Mouse (Mus musculus) small intestine, adult 2 months (tissue): ENCODE measurements around the gene Olfr641. TPM values are rescaled to one million over a fixed set of nuclear protein-coding genes. Genes with fewer than 3 reads are reported as not detected.

Experiments
- H3K27ac ChIP-seq: fragments of 200-500 bp; 2 replicates; pipeline ENCODE4 v1.5.1; 2012; ENCODE audit warnings: low read depth, low read length, control low read depth, inconsistent platforms; ENCODE audit not compliant: insufficient read depth
- H3K27me3 ChIP-seq: fragments of 200-500 bp; 2 replicates; pipeline ENCODE4 v1.6.1; 2012; ENCODE audit warnings: mild to moderate bottlenecking, moderate library complexity, low read length, inconsistent platforms; ENCODE audit not compliant: control insufficient read depth, insufficient read depth
- H3K36me3 ChIP-seq: fragments of 200-500 bp; 2 replicates; pipeline ENCODE4 v1.6.1; 2012; ENCODE audit warnings: mild to moderate bottlenecking, low read length, control low read depth, inconsistent platforms; ENCODE audit not compliant: control insufficient read depth, insufficient read depth
- H3K4me1 ChIP-seq: fragments of 200-500 bp; 2 replicates; pipeline ENCODE4 v1.6.1; 2012; ENCODE audit warnings: low read length, inconsistent platforms, mixed read lengths; ENCODE audit not compliant: control insufficient read depth, insufficient read depth, insufficient read length
- H3K4me3 ChIP-seq: fragments of 200-500 bp; 2 replicates; pipeline ENCODE4 v1.5.1; 2012; ENCODE audit warnings: low read depth, mild to moderate bottlenecking, control low read depth, inconsistent platforms, low read length, moderate library complexity
- CTCF ChIP-seq: fragments of 200-500 bp; IDR thresholded peaks from 2 replicates; pipeline ENCODE4 v1.5.1; 2012; ENCODE audit warnings: low read depth, mild to moderate bottlenecking, control low read depth, inconsistent platforms, low read length, moderate library complexity, mixed read lengths; ENCODE audit not compliant: insufficient replicate concordance, insufficient read length; ENCODE audit errors: extremely low read depth
- POLR2A ChIP-seq: fragments of 200-500 bp; IDR thresholded peaks from 2 replicates; pipeline ENCODE4 v1.6.1; 2012; ENCODE audit warnings: low read depth, mild to moderate bottlenecking, control low read depth, inconsistent platforms, low read length, moderate library complexity
- WGBS: fragments of 180-500 bp; shearing (Covaris S2); methylation state at CpG from one replicate; pipeline ENCODE4 v1.1.7; 2018; 5-methylcytosine and 5-hydroxymethylcytosine counted together
- polyA plus RNA-seq: library from polyadenylated mRNA; depleted of rRNA; stranded (reverse); fragments of >200 nt; gene quantifications from 2 replicates; pipeline ENCODE4 v1.2.3, GENCODE M21; 2012; rRNA removed

The Olfr641 gene
- not detected in 2 replicates for polyA plus RNA-seq

DNA sequence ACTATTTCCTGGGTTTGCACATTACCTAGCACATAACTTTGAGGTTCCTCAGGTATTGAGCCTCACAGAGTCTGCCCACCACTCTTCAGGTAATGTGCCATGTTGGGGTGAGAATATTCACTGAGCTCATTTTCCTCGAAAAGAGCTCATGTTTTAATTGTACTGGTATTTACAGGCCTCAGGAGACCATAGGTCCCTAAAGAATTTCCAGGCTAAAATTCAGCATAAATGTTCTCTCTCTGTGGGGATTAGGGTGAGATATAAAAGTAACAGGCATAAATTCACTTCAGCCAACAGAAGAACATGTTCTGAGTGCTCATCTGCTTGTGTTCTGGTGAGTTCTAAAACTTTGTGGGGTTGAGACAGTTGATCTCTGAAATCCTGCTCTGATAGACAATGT, at the start of gene Olfr641:
Gene Olfr641, plus strand, starts transcription at position 301 of the 400 bp plus-strand sequence.
- WGBS = 60% methylated on average over 1 of the region's 1 CpGs
- TF ChIP-seq POLR2A = no peak
- TF ChIP-seq CTCF = no peak

DNA sequence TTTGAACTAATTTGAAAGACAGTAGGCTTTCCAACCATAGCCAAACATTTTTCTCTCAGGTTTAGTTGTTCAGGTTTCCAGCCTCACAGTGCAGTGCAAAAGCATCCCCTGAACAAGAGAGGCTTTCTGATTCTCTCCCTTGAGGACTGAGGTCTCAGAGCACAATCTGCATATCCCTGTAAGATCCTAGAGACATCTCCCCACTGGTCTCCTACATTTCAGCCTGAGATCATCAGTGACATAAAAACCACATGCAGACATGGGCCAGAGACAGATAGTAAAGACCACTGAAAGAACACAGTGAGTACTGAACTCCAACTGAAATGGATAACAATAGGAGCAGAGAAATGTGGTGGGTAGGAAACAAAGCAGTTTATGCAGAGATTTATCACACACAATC, 36.8 kb upstream of the Olfr641 start, which contains the start of gene Olfr638:
Gene Olfr638, plus strand, starts transcription at position 301 of the 400 bp plus-strand sequence.
- H3K27ac ChIP-seq = no peak within 1 kb of the TSS
- H3K4me3 ChIP-seq = no peak within 1 kb of the TSS
- no peaks in the 10 kb centered on the region for H3K36me3 ChIP-seq
- no peaks in the 10 kb centered on the region for H3K4me1 ChIP-seq
- no peak for TF ChIP-seq CTCF
- TF ChIP-seq POLR2A = no peak
- H3K27me3 ChIP-seq = no peaks in the 10 kb centered on the region

More for the DNA sequence above, at the start of gene Olfr641:
- H3K27me3 ChIP-seq = no peaks in the 10 kb centered on the region
- H3K4me3 ChIP-seq = no peak within 1 kb of the TSS
- no peaks in the 10 kb centered on the region for H3K4me1 ChIP-seq
- H3K36me3 ChIP-seq = no peaks in the 10 kb centered on the region
- H3K27ac ChIP-seq = no peak within 1 kb of the TSS

DNA sequence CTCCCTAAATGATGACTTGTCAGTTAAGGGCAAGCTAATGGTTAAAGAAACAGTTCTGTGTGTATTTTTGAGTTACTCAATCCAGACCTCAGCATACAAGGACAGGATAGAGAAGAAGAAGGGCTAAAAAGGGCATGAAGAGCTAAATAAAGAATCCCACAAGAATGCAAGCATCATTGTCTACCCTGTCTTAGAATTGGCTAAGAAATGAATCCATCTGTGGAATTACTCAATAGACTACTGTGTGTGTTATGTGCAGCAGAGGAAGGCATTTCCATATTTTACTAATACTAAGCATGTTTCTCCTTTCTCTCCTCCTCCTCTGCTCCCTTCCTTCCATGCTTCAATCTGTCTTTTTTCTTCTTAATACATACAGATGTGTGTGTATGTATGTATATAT, 36.1 kb upstream of the Olfr641 start:
- H3K36me3 ChIP-seq = no peaks in the 10 kb centered on the region
- H3K4me1 ChIP-seq = no peaks in the 10 kb centered on the region
- no peaks in the 10 kb centered on the region for H3K27me3 ChIP-seq
- TF ChIP-seq POLR2A (no peak), CTCF (no peak)
- H3K27ac ChIP-seq = no peak overlapping the region
- H3K4me3 ChIP-seq = no peak overlapping the region

DNA sequence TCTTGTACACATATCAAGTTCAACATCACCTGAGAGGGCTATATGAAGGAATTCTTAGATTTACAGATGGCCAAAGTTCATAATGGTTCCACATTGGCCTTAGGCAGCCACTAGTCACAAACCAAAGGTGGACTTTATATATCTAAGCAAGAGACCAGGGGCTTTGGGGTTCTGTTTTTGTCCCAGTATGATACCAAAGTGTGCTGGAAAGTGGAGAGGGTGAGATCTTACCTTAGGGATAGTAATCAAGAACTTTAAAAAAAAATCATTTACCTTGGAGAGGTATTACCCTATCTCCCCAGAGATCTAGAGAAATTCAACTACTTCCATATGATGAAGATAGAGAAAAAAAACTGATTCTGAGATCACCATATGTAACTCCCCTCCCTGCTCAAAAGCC, 18.0 kb upstream of the Olfr641 start, which contains the start of gene Olfr639:
Gene Olfr639, minus strand, starts transcription at position 101 of the 400 bp plus-strand sequence.
- Histone ChIP-seq H3K4me3 (no peak within 1 kb of the TSS), H3K27me3 (no peaks in the 10 kb centered on the region), H3K27ac (no peak within 1 kb of the TSS), H3K4me1 (no peaks in the 10 kb centered on the region), H3K36me3 (no peaks in the 10 kb centered on the region)
- TF ChIP-seq POLR2A (no peak), CTCF (no peak)

DNA sequence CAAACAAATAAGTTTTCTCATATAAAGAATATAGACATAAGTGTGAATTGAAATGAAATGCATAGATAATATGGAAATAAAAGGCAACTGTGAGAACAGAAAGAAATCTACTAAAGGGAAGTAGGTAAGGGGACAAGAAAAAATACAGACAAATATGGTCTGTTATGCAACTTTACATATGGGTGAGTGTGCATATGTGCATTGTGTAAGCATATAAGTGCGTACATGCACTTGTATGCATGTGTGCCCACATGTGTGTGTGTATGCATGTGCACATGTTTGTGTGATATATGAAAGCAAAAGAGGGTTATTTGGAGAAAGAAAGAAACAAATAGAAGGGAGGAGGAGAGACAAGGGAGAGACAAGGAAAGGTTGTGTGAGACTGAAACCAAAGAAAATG, 16.3 kb upstream of the Olfr641 start:
- WGBS = 88% methylated on average over 1 of the region's 1 CpGs
- Histone ChIP-seq H3K4me1 (no peaks in the 10 kb centered on the region), H3K27ac (no peak overlapping the region), H3K36me3 (no peaks in the 10 kb centered on the region), H3K27me3 (no peaks in the 10 kb centered on the region), H3K4me3 (no peak overlapping the region)
- no peak for TF ChIP-seq CTCF
- TF ChIP-seq POLR2A = no peak

DNA sequence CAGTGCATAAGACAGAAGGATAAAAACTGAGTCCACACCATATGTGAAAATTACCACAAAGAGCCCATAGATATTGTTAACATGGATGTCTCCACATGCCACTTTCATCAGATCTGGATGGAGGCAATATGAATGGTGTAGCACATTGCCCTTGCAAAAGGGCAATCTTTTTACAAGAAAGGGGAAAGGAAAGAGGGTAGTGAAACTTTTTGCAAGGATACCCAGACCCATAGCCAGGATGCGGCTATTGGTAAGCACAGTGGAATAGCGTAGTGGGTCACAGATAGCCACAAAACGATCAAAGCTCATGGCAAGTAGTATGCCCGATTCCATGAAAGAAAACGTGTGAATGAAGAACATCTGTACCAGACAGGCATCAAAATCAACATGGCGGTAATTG, 13.6 kb upstream of the Olfr641 start:
- H3K4me1 ChIP-seq = no peaks in the 10 kb centered on the region
- no peaks in the 10 kb centered on the region for H3K27me3 ChIP-seq
- H3K4me3 ChIP-seq = no peak overlapping the region
- TF ChIP-seq CTCF = no peak
- no peak for TF ChIP-seq POLR2A
- no peaks in the 10 kb centered on the region for H3K36me3 ChIP-seq
- 90% methylated on average over 6 of the region's 6 CpGs for WGBS
- no peak overlapping the region for H3K27ac ChIP-seq

DNA sequence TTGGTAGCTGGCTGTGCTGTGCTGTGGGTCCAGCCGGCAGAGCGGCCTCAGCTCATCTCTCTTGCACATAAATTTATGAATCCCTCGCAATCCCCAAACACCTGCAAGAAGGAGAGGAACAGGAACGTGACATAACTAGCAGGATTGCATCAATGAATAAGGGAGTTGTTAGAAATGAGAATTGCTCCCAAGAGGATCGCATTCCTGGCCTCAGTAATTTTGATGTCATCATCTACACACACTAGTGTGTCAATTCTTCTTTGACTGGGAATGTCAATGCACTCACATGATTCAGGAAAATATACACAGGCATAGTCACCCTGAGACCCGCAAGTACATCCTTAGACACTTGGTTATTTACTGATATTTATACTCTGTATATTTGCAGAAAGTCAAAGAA, 9.8 kb upstream of the Olfr641 start, which contains the start of gene Olfr640:
Gene Olfr640, minus strand, starts transcription at position 101 of the 400 bp plus-strand sequence.
- 78% methylated on average over 6 of the region's 6 CpGs for WGBS
- TF ChIP-seq CTCF (no peak), POLR2A (no peak)

More for the DNA sequence above, 9.8 kb upstream of the Olfr641 start, which contains the start of gene Olfr640:
- H3K27ac ChIP-seq = no peak within 1 kb of the TSS
- no peaks in the 10 kb centered on the region for H3K27me3 ChIP-seq
- H3K4me1 ChIP-seq = no peaks in the 10 kb centered on the region
- H3K4me3 ChIP-seq = no peak within 1 kb of the TSS
- H3K36me3 ChIP-seq = no peaks in the 10 kb centered on the region
